Mouse (Mus musculus) liver, postnatal 0 days (tissue): ENCODE results near the gene Fbxl15.

Experiments used
- CTCF ChIP-seq: sonication (generic); IDR thresholded peaks from 2 replicates; pipeline ENCODE4 v1.5.1; 2016; ENCODE audit warnings: antibody characterized with exemption, low read depth
- EP300 ChIP-seq: IDR thresholded peaks from 2 replicates; pipeline ENCODE4 v1.6.1; 2016; ENCODE audit warnings: antibody characterized with exemption, low read depth, mild to moderate bottlenecking

DNA sequence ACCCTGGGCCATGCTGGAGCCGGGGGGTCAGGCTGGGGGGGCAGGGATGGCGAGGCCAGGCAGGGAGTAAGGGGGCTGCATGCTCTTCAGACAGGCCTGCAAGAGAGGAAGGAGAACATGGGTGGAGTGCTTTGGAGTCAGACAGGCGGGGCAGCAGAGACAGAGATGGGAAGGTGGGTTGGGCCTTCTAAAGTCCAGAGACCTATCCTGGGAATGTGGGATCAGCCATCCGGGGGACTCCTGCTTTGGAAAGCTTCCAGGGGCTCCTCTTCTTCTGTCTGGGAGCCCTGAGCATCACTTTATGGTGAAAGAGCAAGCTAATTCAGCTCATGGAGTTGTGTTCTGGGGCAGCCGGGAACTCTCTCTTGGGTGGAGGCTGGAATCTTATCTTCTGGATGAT, 3.1 kb upstream of the Fbxl15 start:
- no peak for TF ChIP-seq EP300
- TF ChIP-seq CTCF: no peak
